Mouse (Mus musculus) midbrain, embryonic 11.5 days (tissue): ENCODE measurements around the gene Fam221b. TPM values are rescaled to one million over a fixed set of nuclear protein-coding genes. Genes with fewer than 3 reads are reported as not detected.

ENCODE experiments used
- ATAC-seq: fragments of 200-750 bp; cut with Nextera tagmentation; 2 replicates; pipeline ENCODE4 v1.8.0; 2017; ENCODE audit warnings: moderate TSS enrichment, moderate library complexity; ENCODE audit not compliant: low FRiP score
- DNase-seq: peaks from one replicate; pipeline ENCODE4 v3.0.0; 2015; ENCODE audit warnings: low spot score; ENCODE audit errors: missing footprints
- H3K27ac ChIP-seq: fragments of 300-500 bp; sonication (generic); 2 replicates; pipeline ENCODE4 v1.5.1; 2014; ENCODE audit warnings: low read depth, low read length
- H3K27me3 ChIP-seq: fragments of 300-500 bp; sonication (generic); 2 replicates; pipeline ENCODE4 v1.6.1; 2014; ENCODE audit warnings: mild to moderate bottlenecking, low read length, moderate library complexity, mixed read lengths; ENCODE audit not compliant: control insufficient read depth, insufficient read depth
- H3K36me3 ChIP-seq: fragments of 300-500 bp; sonication (generic); 2 replicates; pipeline ENCODE4 v1.6.1; 2014; ENCODE audit warnings: mild to moderate bottlenecking, low read length, moderate library complexity, mixed read lengths; ENCODE audit not compliant: control insufficient read depth, insufficient read depth
- H3K4me1 ChIP-seq: fragments of 300-500 bp; sonication (generic); 2 replicates; pipeline ENCODE4 v1.6.1; 2014; ENCODE audit warnings: low read length; ENCODE audit not compliant: control insufficient read depth, insufficient read depth
- H3K4me2 ChIP-seq: fragments of 300-500 bp; sonication (generic); 2 replicates; pipeline ENCODE4 v1.6.1; 2014; ENCODE audit warnings: mild to moderate bottlenecking, moderate library complexity
- H3K4me3 ChIP-seq: fragments of 300-500 bp; sonication (generic); 2 replicates; pipeline ENCODE4 v1.5.1; 2014; ENCODE audit warnings: low read depth, low read length
- H3K9ac ChIP-seq: fragments of 300-500 bp; sonication (generic); 2 replicates; pipeline ENCODE4 v1.6.1; 2014; ENCODE audit warnings: low read length
- H3K9me3 ChIP-seq: fragments of 300-500 bp; sonication (generic); 2 replicates; pipeline ENCODE4 v1.6.1; 2016; ENCODE audit warnings: low read length; ENCODE audit not compliant: control insufficient read depth
- WGBS: fragments of 180-500 bp; shearing (Covaris S2); extraction: QIAGEN DNeasy Blood & Tissue Kit; methylation state at CpG from one replicate; pipeline ENCODE4 v1.1.7; 2014; 5-methylcytosine and 5-hydroxymethylcytosine counted together
- polyA plus RNA-seq: library from polyadenylated mRNA; unstranded; fragments of >200 nt; fragmentation: Nextera tagmentation; extraction: Ambion mirVana; gene quantifications from 2 replicates; pipeline ENCODE4 v1.2.1, GENCODE M21; 2014

Fam221b gene
- polyA plus RNA-seq, 1 experiment from 2014 or later, result 2.5 TPM

- H3K4me2 ChIP-seq, result no peak overlapping the region
- DNase-seq, result no peak
- H3K4me1 ChIP-seq, result peaks cover 2% of the 10 kb centered on the region; the same call in 1 of the 2 replicates
- H3K27me3 ChIP-seq, result no peaks in the 10 kb centered on the region
- no peaks in the 10 kb centered on the region for H3K9me3 ChIP-seq
- no peak overlapping the region for H3K9ac ChIP-seq
- H3K4me3 ChIP-seq, result no peak overlapping the region
- WGBS, result 81% methylated on average over 8 of the region's 8 CpGs
- H3K27ac ChIP-seq, result no peak overlapping the region
- ATAC-seq, result no peak
- H3K36me3 ChIP-seq, result no peaks in the 10 kb centered on the region
These were observed 4.8 kb upstream of the Fam221b start for GRCm38 (mm10) chr4:43673703-43674102.

GRCm38 (mm10) chr4:43672070-43672469, 3.1 kb upstream of the Fam221b start:
- Histone ChIP-seq H3K9ac (no peak overlapping the region), H3K9me3 (no peaks in the 10 kb centered on the region), H3K27ac (no peak overlapping the region), H3K36me3 (no peaks in the 10 kb centered on the region), H3K4me3 (no peak overlapping the region), H3K27me3 (no peaks in the 10 kb centered on the region), H3K4me1 (peaks cover 2% of the 10 kb centered on the region; the same call in 1 of the 2 replicates), H3K4me2 (no peak overlapping the region)
- peak; percentile 99 for DNase-seq
- 0 out of 2 replicates have a peak, but pooled peaks have one; percentile 10 for ATAC-seq
- WGBS, result 0% methylated on average over 2 of the region's 2 CpGs

GRCm38 (mm10) chr4:43669428-43669794, 466 bp upstream of the Fam221b start:
- WGBS, result under 1% methylated on average over 25 of the region's 25 CpGs
- DNase-seq, result peak; percentile 97
- Histone ChIP-seq H3K27ac (peak overlapping the region; percentile 25; the same call in 1 of the 2 replicates), H3K4me2 (peak overlapping the region; percentile 77), H3K36me3 (no peaks in the 10 kb centered on the region), H3K4me3 (peak overlapping the region; percentile 68), H3K4me1 (peaks cover 2% of the 10 kb centered on the region; the same call in 1 of the 2 replicates), H3K9ac (peak overlapping the region; percentile 79), H3K27me3 (peaks cover 9% of the 10 kb centered on the region; the same call in 1 of the 2 replicates), H3K9me3 (no peaks in the 10 kb centered on the region)
- ATAC-seq, result peak; percentile 86

GRCm38 (mm10) chr4:43666412-43666811, 2.5 kb downstream of the Fam221b start:
- Histone ChIP-seq H3K27me3 (peaks cover 9% of the 10 kb centered on the region; the same call in 1 of the 2 replicates), H3K9me3 (no peaks in the 10 kb centered on the region), H3K4me3 (no peak overlapping the region), H3K4me1 (no peaks in the 10 kb centered on the region; the same call in 1 of the 2 replicates), H3K27ac (no peak overlapping the region), H3K4me2 (no peak overlapping the region), H3K9ac (no peak overlapping the region), H3K36me3 (no peaks in the 10 kb centered on the region)
- DNase-seq (no peak), ATAC-seq (no peak)
- 21% methylated on average over 4 of the region's 4 CpGs for WGBS

- H3K36me3 ChIP-seq, result no peaks in the 10 kb centered on the region
These were observed 11.8 kb downstream of the Fam221b start for GRCm38 (mm10) chr4:43657146-43657545.

GRCm38 (mm10) chr4:43656339-43657109, 12.4 kb downstream of the Fam221b start, which contains the start of gene Hint2:
TSS of gene Hint2 (minus strand) at chr4:43656466.
- peak; percentile 98 for DNase-seq
- Histone ChIP-seq H3K36me3 (no peaks in the 10 kb centered on the region), H3K9ac (peak within 1 kb of the TSS; percentile 85), H3K27me3 (0 out of 2 replicates have a peak, but pooled peaks cover 2% of the 10 kb centered on the region), H3K4me2 (peak within 1 kb of the TSS; percentile 65), H3K27ac (peak within 1 kb of the TSS; percentile 85), H3K4me3 (peak within 1 kb of the TSS; percentile 84), H3K9me3 (no peaks in the 10 kb centered on the region), H3K4me1 (peaks cover 12% of the 10 kb centered on the region)
- ATAC-seq, result peak; percentile 97
- WGBS, result 2% methylated on average over 33 of the region's 34 CpGs

More at GRCm38 (mm10) chr4:43657146-43657545, 11.8 kb downstream of the Fam221b start:
- peak; percentile 83 for DNase-seq
- Histone ChIP-seq H3K4me2 (peak overlapping the region; percentile 27), H3K4me3 (peak overlapping the region; percentile 84), H3K27me3 (peaks cover 2% of the 10 kb centered on the region; the same call in 1 of the 2 replicates), H3K4me1 (peaks cover 12% of the 10 kb centered on the region), H3K9ac (no peak overlapping the region), H3K27ac (no peak overlapping the region), H3K9me3 (no peaks in the 10 kb centered on the region)
- 59% methylated on average over 4 of the region's 4 CpGs for WGBS
- ATAC-seq, result no peak

- 5% methylated on average over 34 of the region's 34 CpGs for WGBS
- no peaks in the 10 kb centered on the region for H3K9me3 ChIP-seq
These were observed 13.1 kb downstream of the Fam221b start for GRCm38 (mm10) chr4:43655656-43656338.

GRCm38 (mm10) chr4:43653161-43654015, 15.6 kb downstream of the Fam221b start, which contains the start of gene Spag8:
TSS of gene Spag8 (minus strand) at chr4:43653594.
- Histone ChIP-seq H3K4me3 (peak within 1 kb of the TSS; percentile 25), H3K9ac (peak within 1 kb of the TSS; percentile 42; the same call in 1 of the 2 replicates), H3K4me2 (peak within 1 kb of the TSS; percentile 40), H3K4me1 (peaks cover 12% of the 10 kb centered on the region), H3K9me3 (no peaks in the 10 kb centered on the region; the same call in 1 of the 2 replicates), H3K36me3 (no peaks in the 10 kb centered on the region), H3K27me3 (0 out of 2 replicates have a peak, but pooled peaks cover under 1% of the 10 kb centered on the region), H3K27ac (no peak within 1 kb of the TSS)
- DNase-seq (peak; percentile 93), ATAC-seq (no peak)
- 13% methylated on average over 24 of the region's 24 CpGs for WGBS

More at GRCm38 (mm10) chr4:43655656-43656338, 13.1 kb downstream of the Fam221b start:
- no peaks in the 10 kb centered on the region for H3K36me3 ChIP-seq
- H3K27ac ChIP-seq, result peak overlapping the region; percentile 85
- H3K4me2 ChIP-seq, result peak overlapping the region; percentile 65
- DNase-seq (no peak), ATAC-seq (peak; percentile 60)
- H3K9ac ChIP-seq, result peak overlapping the region; percentile 85
- peak overlapping the region; percentile 84 for H3K4me3 ChIP-seq
- peaks cover 12% of the 10 kb centered on the region for H3K4me1 ChIP-seq
- H3K27me3 ChIP-seq, result 0 out of 2 replicates have a peak, but pooled peaks cover 2% of the 10 kb centered on the region
